Mouse (Mus musculus) erythroblast, embryonic 14.5 days (primary cell): ENCODE data around the gene Alx3. TPM values are rescaled to one million over a fixed set of nuclear protein-coding genes. Genes with fewer than 3 reads are reported as not detected.
"Not testable (repeated sequence)": the region's sequence is repeated elsewhere in the genome, so short reads cannot be mapped to it uniquely, and the experiment has no call there.

Source experiments
- H3K27me3 ChIP-seq: 2 replicates; pipeline ENCODE4 v1.6.1; 2012; ENCODE audit warnings: inconsistent platforms; ENCODE audit not compliant: control insufficient read depth
- H3K36me3 ChIP-seq: 2 replicates; pipeline ENCODE4 v1.6.1; 2012; ENCODE audit warnings: mild to moderate bottlenecking, inconsistent platforms; ENCODE audit not compliant: control insufficient read depth
- H3K4me1 ChIP-seq: 2 replicates; pipeline ENCODE4 v1.6.1; 2012; ENCODE audit warnings: inconsistent platforms; ENCODE audit not compliant: control insufficient read depth
- H3K4me3 ChIP-seq: replicated peaks from 2 replicates; pipeline ENCODE3; 2012; ENCODE audit warnings: moderate library complexity, mild to moderate bottlenecking, inconsistent platforms
- H3K9me3 ChIP-seq: 2 replicates; pipeline ENCODE4 v1.6.1; 2012; ENCODE audit warnings: low read length, inconsistent platforms, mixed read lengths; ENCODE audit not compliant: control insufficient read depth
- GATA1 ChIP-seq: IDR thresholded peaks from 2 replicates; pipeline ENCODE4 v1.6.1; 2012; ENCODE audit warnings: low read length, inconsistent platforms, mixed read lengths
- TAL1 ChIP-seq: IDR thresholded peaks from 3 replicates; pipeline ENCODE4 v1.6.1; 2012; ENCODE audit warnings: low read length, inconsistent platforms, mixed read lengths
- polyA plus RNA-seq: library from polyadenylated mRNA; stranded (reverse); fragments of >175 nt; gene quantifications from 2 replicates; pipeline ENCODE4 v1.2.3, GENCODE M21; 2012

Alx3 gene
- polyA plus RNA-seq, 1 experiment = not detected

DNA sequence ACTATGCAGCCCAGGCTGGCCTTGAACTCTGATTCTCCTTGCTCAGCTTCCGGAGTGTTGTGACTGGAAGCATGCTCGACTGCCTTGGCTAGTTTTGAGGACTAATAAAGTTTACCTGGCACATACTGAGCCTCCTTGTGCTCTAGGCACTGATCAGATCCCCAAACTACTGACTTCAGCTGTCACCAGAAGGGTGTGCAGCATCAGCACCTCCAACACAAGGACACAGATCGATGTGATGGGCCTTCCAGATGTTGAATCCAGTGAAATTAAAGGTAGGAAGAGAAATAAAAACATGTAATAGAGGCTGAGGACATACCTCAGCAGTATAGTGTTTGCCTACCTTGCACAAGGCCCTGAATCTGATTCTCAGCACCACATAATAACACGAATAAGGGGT, 34.6 kb downstream of the Alx3 start:
- no peaks in the 10 kb centered on the region for H3K9me3 ChIP-seq
- H3K27me3 ChIP-seq = no peaks in the 10 kb centered on the region
- no peak for TF ChIP-seq GATA1
- no peak for TF ChIP-seq TAL1
- H3K4me3 ChIP-seq = no peak overlapping the region
- peaks cover 36% of the 10 kb centered on the region for H3K36me3 ChIP-seq
- H3K4me1 ChIP-seq = peaks cover 20% of the 10 kb centered on the region

DNA sequence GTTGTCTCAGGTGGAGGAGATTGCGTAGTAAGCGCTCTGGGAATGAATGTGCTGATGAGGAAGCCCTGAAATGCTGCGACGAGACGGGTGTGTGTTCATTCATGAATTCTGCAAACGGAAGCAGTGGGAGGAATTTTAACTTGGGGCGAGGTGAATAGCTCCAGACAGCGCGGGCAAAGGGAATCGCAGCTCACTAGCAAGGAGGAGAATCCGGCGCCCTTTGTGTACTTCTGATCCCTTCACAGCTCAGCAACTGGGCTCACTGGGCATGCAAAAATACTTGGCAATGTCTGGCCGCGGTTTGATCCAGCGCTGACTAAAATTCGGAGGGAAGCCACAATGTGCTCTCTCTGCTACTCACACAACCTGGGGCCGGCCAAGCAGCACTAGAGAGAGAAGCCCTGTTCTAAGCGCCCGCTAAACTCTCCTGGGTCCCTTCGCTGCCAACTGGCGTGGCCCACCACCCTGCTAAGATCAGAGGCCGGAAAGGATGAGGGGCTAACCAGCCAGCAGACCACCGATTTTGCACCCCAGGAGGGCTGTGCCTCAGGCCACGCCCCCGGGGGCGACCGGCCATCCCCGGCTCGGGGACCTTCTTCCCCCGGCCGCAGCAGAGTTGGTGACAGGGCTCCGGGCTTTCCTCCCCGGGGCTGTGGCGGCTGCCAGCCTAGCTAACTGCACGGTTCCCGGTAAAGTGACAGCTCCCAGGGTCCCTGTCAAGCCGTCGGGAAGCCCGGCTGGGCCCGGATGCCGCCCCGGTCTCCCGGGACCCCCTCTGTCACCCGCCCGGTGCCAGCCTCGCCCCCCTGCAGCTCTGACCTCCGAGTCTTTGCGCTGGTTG, 36.1 kb downstream of the Alx3 start, which contains the start of gene Gm10961:
Gm10961 (plus strand) TSS at position 641 of the 841 bp plus-strand sequence.
- H3K4me1 ChIP-seq = peaks cover 20% of the 10 kb centered on the region
- no peaks in the 10 kb centered on the region for H3K9me3 ChIP-seq
- peaks cover 21% of the 10 kb centered on the region for H3K36me3 ChIP-seq
- H3K27me3 ChIP-seq = no peaks in the 10 kb centered on the region; the same call in 1 of the 2 replicates
- TF ChIP-seq TAL1 = no peak
- TF ChIP-seq GATA1 = no peak
- peak within 1 kb of the TSS; percentile 88 for H3K4me3 ChIP-seq

DNA sequence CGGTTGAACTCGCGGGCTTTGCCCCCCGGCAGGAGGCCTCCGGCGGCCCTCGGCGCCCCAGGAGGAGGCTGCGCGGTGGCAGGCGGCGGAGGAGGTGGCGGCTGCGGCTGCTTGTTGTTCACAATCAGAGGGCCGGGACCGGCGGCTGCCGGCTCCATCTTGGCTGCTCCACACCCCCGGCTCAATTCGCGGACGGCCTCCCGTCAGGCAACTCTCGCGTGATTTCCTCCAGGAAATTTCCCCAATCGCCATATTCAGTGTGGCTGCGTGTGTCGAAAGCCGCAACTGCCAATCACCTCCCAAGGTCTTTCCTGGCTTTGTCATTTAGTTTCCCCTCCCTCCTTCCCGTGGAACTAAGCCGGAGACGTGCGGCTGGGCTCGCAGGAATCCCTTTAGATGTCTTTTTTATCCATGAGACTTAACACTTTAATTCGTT, 36.7 kb downstream of the Alx3 start, which contains the start of gene Strip1:
Strip1 (minus strand) TSS at position 172 of the 436 bp plus-strand sequence.
- H3K27me3 ChIP-seq = no peaks in the 10 kb centered on the region; the same call in 1 of the 2 replicates
- H3K36me3 ChIP-seq = peaks cover 16% of the 10 kb centered on the region
- peak within 1 kb of the TSS; percentile 88 for H3K4me3 ChIP-seq
- H3K9me3 ChIP-seq = no peaks in the 10 kb centered on the region
- H3K4me1 ChIP-seq = peaks cover 20% of the 10 kb centered on the region
- TF ChIP-seq TAL1 (no peak), GATA1 (no peak)

DNA sequence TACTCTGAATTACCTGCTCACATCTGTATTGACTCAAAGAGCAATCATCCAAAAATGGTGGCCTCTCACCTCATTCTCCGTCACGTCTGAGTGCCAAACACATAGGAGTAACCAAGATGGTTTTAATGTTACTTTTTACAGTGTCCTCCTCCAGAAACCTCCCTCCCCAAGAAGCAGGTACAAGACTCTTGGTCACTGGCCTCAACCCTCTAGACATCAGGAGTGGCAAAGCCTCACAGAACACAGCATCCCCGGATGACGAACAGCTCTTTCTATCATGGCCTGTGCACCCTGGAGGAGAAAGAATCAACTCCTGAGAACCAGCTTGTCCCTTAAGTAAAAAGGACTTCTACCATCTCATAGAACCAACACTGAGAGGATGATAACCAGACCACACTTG, 38.0 kb downstream of the Alx3 start:
- Histone ChIP-seq H3K27me3 (no peaks in the 10 kb centered on the region; the same call in 1 of the 2 replicates), H3K36me3 (peaks cover 4% of the 10 kb centered on the region), H3K9me3 (no peaks in the 10 kb centered on the region), H3K4me3 (no peak overlapping the region), H3K4me1 (peaks cover 20% of the 10 kb centered on the region)
- no peak for TF ChIP-seq TAL1
- TF ChIP-seq GATA1 = no peak

DNA sequence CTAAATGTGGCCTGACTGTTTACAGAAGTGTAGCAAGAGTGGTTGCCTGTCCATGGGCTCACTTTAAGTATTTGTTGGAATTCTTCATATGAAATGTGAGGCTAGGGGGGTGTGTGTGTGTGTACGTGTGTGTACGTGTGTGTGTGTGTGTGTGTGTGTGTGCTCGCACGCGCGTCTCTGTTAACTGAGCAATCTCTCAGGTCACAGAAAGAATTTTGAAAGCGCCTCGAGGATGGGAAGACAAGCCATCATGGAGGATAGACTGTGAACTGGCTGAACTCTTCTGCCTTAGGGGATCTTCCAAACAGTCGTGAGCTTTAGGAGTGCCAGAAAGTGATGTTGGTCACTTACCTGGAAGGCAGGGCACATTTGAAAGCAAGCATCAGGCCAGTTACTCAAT, 39.1 kb downstream of the Alx3 start:
- no peaks in the 10 kb centered on the region; the same call in 1 of the 2 replicates for H3K27me3 ChIP-seq
- H3K4me3 ChIP-seq = no peak overlapping the region
- H3K36me3 ChIP-seq = peaks cover 4% of the 10 kb centered on the region
- TF ChIP-seq GATA1 (no peak), TAL1 (no peak)
- no peaks in the 10 kb centered on the region for H3K9me3 ChIP-seq
- peaks cover 20% of the 10 kb centered on the region for H3K4me1 ChIP-seq

DNA sequence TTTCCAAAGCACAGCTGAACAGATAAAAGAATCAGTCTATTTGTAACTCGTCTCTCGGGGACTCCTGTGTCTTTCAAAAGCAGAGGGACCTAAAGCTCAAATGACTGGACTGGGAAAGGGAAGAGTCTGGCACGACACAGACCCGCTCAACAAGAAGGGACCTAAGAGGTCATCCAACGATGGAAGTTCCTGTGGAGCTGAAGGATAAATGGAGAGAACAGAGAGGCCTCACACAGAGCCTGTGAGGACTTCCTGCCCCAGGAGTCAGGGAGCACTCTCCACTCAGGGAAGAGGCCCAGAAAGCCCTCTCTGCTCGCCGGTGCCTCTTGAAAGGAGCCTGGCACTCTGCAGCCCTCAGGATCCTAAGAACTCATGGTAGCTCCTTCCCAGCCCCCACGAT, 41.0 kb downstream of the Alx3 start:
- H3K36me3 ChIP-seq = no peaks in the 10 kb centered on the region
- no peaks in the 10 kb centered on the region for H3K9me3 ChIP-seq
- H3K4me3 ChIP-seq = no peak overlapping the region
- no peak for TF ChIP-seq TAL1
- no peak for TF ChIP-seq GATA1
- H3K4me1 ChIP-seq = peaks cover 12% of the 10 kb centered on the region
- no peaks in the 10 kb centered on the region; the same call in 1 of the 2 replicates for H3K27me3 ChIP-seq

DNA sequence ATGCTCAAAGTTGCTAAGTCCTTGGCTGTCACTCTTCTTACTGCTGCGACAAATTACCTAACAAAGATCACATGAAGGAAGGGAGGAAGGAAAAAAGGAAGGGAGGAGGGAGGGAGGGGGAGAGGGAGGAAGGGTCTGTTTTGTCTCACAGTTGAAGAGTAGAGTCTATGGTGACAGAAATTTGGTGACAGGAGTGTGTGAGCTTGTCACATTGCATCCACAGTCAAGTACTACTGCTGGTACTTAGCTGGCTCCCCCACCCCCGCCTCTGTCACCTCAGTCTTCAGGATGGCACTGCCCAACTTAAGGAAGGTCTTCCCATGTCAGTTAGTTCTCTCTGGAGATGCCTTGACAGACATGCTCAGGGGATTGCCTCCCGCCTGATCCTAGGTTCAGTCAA, 41.4 kb downstream of the Alx3 start:
- TF ChIP-seq GATA1 = no peak
- TF ChIP-seq TAL1 = no peak
- Histone ChIP-seq H3K9me3 (no peaks in the 10 kb centered on the region), H3K4me3 (no peak overlapping the region), H3K27me3 (no peaks in the 10 kb centered on the region; the same call in 1 of the 2 replicates), H3K4me1 (peaks cover 8% of the 10 kb centered on the region), H3K36me3 (no peaks in the 10 kb centered on the region)

DNA sequence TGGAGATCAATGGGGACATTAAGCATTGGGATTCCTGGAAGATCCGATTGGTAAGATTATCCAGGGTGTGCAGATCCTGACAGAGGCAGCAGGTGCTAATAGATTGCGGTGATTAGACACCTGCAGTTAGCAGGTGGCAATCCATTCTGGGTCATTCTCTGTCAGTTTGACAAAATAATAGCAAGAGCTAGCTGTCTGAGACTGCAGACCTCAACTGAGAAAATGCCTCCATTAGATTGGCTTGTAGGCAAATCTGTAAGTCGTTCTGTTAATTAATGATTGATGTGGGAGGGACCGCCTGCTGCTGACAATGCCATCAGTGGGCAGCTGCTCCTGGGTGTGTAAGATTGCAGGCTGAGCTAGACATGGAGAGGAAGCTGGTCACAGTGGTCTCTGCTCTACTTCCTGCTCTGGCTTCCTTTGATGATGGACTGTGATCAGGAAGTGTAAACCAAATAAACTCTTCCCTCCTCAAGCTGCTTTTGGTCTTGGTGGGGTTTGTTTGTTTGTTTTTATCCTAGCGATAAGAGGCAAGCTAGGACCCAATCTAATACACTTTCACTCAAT, 42.9 kb downstream of the Alx3 start:
- TF ChIP-seq GATA1 = no peak
- no peak for TF ChIP-seq TAL1
- no peaks in the 10 kb centered on the region; the same call in 1 of the 2 replicates for H3K27me3 ChIP-seq
- no peaks in the 10 kb centered on the region for H3K9me3 ChIP-seq
- no peaks in the 10 kb centered on the region for H3K4me1 ChIP-seq
- no peaks in the 10 kb centered on the region for H3K36me3 ChIP-seq
- H3K4me3 ChIP-seq = no peak overlapping the region

DNA sequence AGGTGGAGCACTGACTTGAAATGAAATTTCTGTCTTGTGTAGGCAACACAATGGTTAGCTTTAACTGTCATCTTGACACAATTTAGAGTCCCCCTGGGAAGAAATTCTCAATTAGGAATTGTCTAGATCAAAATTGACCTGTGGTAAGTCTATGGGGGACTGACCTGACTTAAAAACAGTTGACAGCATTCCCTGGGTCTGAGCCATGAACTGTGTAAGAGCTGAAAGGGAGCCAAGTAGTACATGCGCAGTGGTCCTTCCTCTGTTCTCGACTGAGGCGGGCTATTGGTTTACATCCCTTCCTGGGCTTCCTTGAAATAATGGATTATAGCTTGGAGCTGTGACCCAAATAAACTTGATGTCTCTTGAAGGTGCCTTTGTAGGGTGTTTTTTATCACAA, 52.1 kb downstream of the Alx3 start:
- no peak overlapping the region for H3K4me3 ChIP-seq
- no peaks in the 10 kb centered on the region for H3K4me1 ChIP-seq
- H3K36me3 ChIP-seq = no peaks in the 10 kb centered on the region
- no peaks in the 10 kb centered on the region for H3K27me3 ChIP-seq
- no peak for TF ChIP-seq GATA1
- no peak for TF ChIP-seq TAL1
- peaks cover 2% of the 10 kb centered on the region; the same call in 1 of the 2 replicates for H3K9me3 ChIP-seq

DNA sequence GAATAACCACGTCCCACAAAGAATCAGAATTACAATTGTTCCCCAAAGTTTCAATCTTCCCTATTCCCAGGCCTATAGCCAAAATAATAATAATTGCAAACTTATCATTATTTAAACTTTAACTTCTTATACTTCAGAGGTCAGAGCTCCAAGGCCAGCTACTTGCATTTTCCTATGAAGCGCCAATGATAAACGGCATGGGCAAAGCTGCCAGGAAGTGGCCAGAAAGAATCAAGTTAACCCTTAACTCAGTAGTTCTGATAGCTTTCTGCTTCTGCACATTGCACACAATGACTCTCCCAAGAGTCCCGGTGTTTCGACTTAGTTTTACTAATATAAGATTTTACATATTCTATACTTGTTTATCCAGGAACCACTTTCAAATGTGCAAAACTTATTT, 55.4 kb downstream of the Alx3 start:
- not testable (repeated sequence) for H3K4me3 ChIP-seq, H3K36me3 ChIP-seq, H3K27me3 ChIP-seq, H3K9me3 ChIP-seq, H3K4me1 ChIP-seq
